Mouse (Mus musculus) layer of hippocampus, postnatal 10 days (tissue): ENCODE results near the gene Mn1. TPM values are rescaled to one million over a fixed set of nuclear protein-coding genes. Genes with fewer than 3 reads are reported as not detected.

Experiments used
- DNase-seq, 2 experiments: peaks; one replicate each; pipeline ENCODE4 v3.0.0; 2021; ENCODE audit warnings: low spot score in 2 of 2
- total RNA-seq, 2 experiments: library from RNA; stranded (reverse); gene quantifications; 2 replicates each; pipeline ENCODE4 v1.2.3; 2021

The Mn1 gene
- total RNA-seq, 2 experiments from 2014 or later: 33.7 to 36.8 TPM

GRCm38 (mm10) chr5:111408470-111409105 lies 8.6 kb upstream of the Mn1 start:
- no peak for DNase-seq

GRCm38 (mm10) chr5:111409412-111410044 lies 7.6 kb upstream of the Mn1 start:
- no peak for DNase-seq

- no peak for DNase-seq
Measured at GRCm38 (mm10) chr5:111410665-111411064, 6.5 kb upstream of the Mn1 start.

- DNase-seq: peak; percentile 92 to 93
Measured at GRCm38 (mm10) chr5:111414192-111414591, 3.0 kb upstream of the Mn1 start.

- no peak for DNase-seq
Measured at GRCm38 (mm10) chr5:111414770-111415249, 2.4 kb upstream of the Mn1 start.

- no peak for DNase-seq
Measured at GRCm38 (mm10) chr5:111415575-111415974, 1.6 kb upstream of the Mn1 start.

GRCm38 (mm10) chr5:111416048-111416447 lies 1.1 kb upstream of the Mn1 start:
- DNase-seq: no peak

GRCm38 (mm10) chr5:111417378-111418131 lies 393 bp downstream of the Mn1 start:
- DNase-seq: peak; percentile 41 to 51

GRCm38 (mm10) chr5:111418202-111419120 lies 1.3 kb downstream of the Mn1 start:
- DNase-seq: peak in 1 of 2 experiments; percentile 57

- DNase-seq: peak; percentile 45 to 56
Measured at GRCm38 (mm10) chr5:111419121-111419881, 2.1 kb downstream of the Mn1 start.

GRCm38 (mm10) chr5:111420011-111420691 lies 3.0 kb downstream of the Mn1 start:
- peak; percentile 37 to 51 for DNase-seq

GRCm38 (mm10) chr5:111420896-111421295 lies 3.7 kb downstream of the Mn1 start:
- no peak for DNase-seq

- DNase-seq: no peak
Measured at GRCm38 (mm10) chr5:111421424-111421823, 4.3 kb downstream of the Mn1 start.

- DNase-seq: no peak
Measured at GRCm38 (mm10) chr5:111422058-111422800, 5.1 kb downstream of the Mn1 start.

GRCm38 (mm10) chr5:111423011-111423410 lies 5.8 kb downstream of the Mn1 start:
- no peak for DNase-seq

GRCm38 (mm10) chr5:111423616-111424015 lies 6.5 kb downstream of the Mn1 start:
- DNase-seq: no peak

GRCm38 (mm10) chr5:111425813-111426212 lies 8.7 kb downstream of the Mn1 start:
- no peak for DNase-seq

GRCm38 (mm10) chr5:111426249-111426648 lies 9.1 kb downstream of the Mn1 start:
- DNase-seq: no peak

- DNase-seq: no peak
Measured at GRCm38 (mm10) chr5:111428882-111429281, 11.7 kb downstream of the Mn1 start.
